Mouse (Mus musculus) thymus, adult 2 months (tissue): ENCODE results near the gene Psmd5.

Experiments used
- CTCF ChIP-seq: fragments of 200-500 bp; IDR thresholded peaks from 2 replicates; pipeline ENCODE4 v1.5.1; 2012; ENCODE audit warnings: mild to moderate bottlenecking, control low read depth, low read length, moderate library complexity, borderline replicate concordance; ENCODE audit not compliant: control insufficient read depth, poor library complexity, insufficient read depth; ENCODE audit errors: extremely low read depth
- POLR2A ChIP-seq: fragments of 200-500 bp; IDR thresholded peaks from 2 replicates; pipeline ENCODE4 v1.6.1; 2012; ENCODE audit warnings: mild to moderate bottlenecking, low read length, control low read depth, moderate library complexity; ENCODE audit not compliant: control insufficient read depth, poor library complexity, insufficient read depth; ENCODE audit errors: extremely low read depth

- no peak for TF ChIP-seq CTCF
- no peak for TF ChIP-seq POLR2A
These were observed 64.0 kb downstream of the Psmd5 start for GRCm38 (mm10) chr2:34810775-34811174.
